Mouse (Mus musculus) gastrocnemius, postnatal 4 days (tissue): ENCODE data around the gene Sh3bp4. TPM values are rescaled to one million over a fixed set of nuclear protein-coding genes. Genes with fewer than 3 reads are reported as not detected.

Source experiments
- DNase-seq, 2 experiments: peaks; one replicate each; pipeline ENCODE4 v3.0.0; 2021 to 2022; ENCODE audit warnings: low spot score in 2 of 2, mixed read lengths in 2 of 2
- total RNA-seq, 2 experiments: library from RNA; stranded (reverse); gene quantifications; 2 replicates each; pipeline ENCODE4 v1.2.3; 2021

Gene Sh3bp4
- total RNA-seq, 2 experiments from 2014 or later: 16.8 to 17.1 TPM

DNA sequence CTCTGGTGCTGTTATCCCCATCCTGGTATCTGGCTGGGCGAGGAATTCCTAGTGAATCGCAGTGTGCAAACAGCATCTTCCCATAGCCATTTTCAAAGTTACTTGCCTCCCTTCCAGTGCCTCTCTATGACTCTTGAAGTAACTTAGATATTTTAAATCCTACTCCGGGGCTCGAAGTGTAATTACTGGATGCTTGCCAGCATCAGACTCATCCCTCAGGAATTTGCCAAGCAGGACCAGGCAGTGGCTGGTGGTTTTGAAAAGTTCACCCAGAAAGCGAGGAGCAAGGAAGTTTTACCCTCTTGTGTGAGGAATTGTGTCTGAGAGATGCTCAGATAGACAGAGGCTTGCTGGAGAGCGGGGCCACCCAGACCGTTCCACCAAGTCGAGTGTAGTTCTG, 51.3 kb downstream of the Sh3bp4 start:
- no peak for DNase-seq

DNA sequence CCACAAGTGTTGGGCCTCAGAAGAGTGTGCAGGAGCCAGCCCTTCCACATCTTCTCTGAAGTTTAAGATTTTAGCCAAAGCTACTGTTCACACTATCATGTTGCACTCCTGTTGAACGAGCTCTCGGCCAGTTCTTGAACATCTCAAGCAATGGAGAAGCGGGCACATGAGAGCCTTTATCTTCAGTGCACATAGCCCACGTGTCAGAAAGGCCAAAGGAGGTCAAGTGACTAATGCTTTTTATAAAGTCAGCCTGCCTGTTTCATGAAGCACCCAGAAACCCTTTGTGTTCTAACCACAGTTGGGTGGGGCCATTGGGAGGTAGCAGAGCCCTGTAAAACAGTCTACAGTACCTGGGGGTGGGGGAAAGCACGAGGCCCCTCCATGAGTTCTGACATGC, 52.2 kb downstream of the Sh3bp4 start:
- DNase-seq: no peak

GRCm38 (mm10) chr1:89124076-89124475, 53.9 kb downstream of the Sh3bp4 start:
- DNase-seq: no peak

GRCm38 (mm10) chr1:89127163-89127562, 56.9 kb downstream of the Sh3bp4 start:
- no peak for DNase-seq

- DNase-seq: no peak
Observed at GRCm38 (mm10) chr1:89130429-89130828, 60.2 kb downstream of the Sh3bp4 start.

GRCm38 (mm10) chr1:89131018-89131540, 60.9 kb downstream of the Sh3bp4 start:
- no peak for DNase-seq

- no peak for DNase-seq
Observed at GRCm38 (mm10) chr1:89131707-89132106, 61.5 kb downstream of the Sh3bp4 start.

GRCm38 (mm10) chr1:89133266-89133665, 63.1 kb downstream of the Sh3bp4 start:
- DNase-seq: no peak

GRCm38 (mm10) chr1:89133717-89134116, 63.5 kb downstream of the Sh3bp4 start:
- DNase-seq: no peak

- DNase-seq: peak in 1 of 2 experiments; percentile 58
Observed at GRCm38 (mm10) chr1:89136089-89136811, 66.0 kb downstream of the Sh3bp4 start.

- DNase-seq: no peak
Observed at GRCm38 (mm10) chr1:89137086-89137816, 67.0 kb downstream of the Sh3bp4 start.

GRCm38 (mm10) chr1:89138316-89138715, 68.1 kb downstream of the Sh3bp4 start:
- DNase-seq: no peak

GRCm38 (mm10) chr1:89140113-89140512, 69.9 kb downstream of the Sh3bp4 start:
- DNase-seq: no peak

GRCm38 (mm10) chr1:89151071-89151470, 80.9 kb downstream of the Sh3bp4 start:
- no peak for DNase-seq

- no peak for DNase-seq
Observed at GRCm38 (mm10) chr1:89152576-89152975, 82.4 kb downstream of the Sh3bp4 start.

DNA sequence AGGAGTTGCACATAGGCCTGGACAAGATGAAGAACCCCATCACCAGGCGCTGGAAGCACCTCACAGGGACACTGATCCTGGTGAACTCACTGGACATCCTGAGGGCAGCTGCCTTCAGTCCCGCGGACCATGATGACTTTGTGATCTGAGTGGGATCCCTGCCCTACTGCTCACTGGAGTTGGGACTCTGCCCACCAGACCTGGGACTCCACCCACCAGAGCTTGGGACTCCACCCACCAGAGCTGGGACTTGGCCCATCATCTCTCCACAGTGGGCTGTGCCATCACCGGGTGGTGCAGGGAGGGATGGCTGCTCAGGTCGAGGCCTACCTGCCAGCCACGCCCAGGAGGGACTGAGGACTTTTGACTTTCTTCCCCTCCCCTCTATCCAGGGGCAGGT, 83.0 kb downstream of the Sh3bp4 start:
- DNase-seq: no peak

DNA sequence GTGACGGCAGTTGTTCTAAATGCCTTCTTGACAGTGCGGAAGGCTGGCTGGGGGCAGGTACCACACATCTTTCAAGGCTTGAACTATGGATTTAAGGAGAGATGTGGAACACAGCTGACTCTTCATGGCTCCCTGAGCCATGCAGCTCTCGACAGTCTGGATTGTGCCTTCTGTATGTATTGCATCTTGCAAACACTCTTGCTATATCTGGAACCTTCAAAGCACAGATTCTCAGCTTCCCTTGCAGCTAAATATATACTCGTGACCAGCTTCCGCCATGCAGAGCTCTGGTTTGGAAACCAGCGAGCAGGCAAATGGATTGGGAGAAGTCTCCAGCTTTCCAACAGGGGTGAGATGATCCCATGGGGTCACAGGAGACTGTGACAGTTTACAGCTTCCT, 93.3 kb downstream of the Sh3bp4 start:
- no peak for DNase-seq

GRCm38 (mm10) chr1:89164281-89164680, 94.1 kb downstream of the Sh3bp4 start:
- no peak for DNase-seq

DNA sequence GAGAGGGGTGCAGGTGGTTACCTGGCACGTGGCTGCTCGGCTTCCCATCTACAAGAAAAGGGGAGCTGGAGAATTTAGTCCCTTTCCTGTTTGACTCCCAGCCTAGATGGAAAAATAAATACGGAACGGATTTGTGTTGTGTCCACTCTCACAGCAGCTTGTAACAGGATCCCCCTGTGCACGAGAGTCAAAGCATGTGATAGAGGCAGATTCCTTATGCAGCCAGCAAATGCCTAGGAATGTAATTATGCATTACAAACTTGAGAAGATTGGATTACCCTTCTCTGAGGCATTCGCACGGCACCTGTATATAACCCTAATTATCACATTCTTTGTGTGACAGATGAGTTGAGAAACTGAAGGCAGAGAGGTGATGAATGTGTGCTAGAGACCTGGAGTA, 94.5 kb downstream of the Sh3bp4 start:
- no peak for DNase-seq

DNA sequence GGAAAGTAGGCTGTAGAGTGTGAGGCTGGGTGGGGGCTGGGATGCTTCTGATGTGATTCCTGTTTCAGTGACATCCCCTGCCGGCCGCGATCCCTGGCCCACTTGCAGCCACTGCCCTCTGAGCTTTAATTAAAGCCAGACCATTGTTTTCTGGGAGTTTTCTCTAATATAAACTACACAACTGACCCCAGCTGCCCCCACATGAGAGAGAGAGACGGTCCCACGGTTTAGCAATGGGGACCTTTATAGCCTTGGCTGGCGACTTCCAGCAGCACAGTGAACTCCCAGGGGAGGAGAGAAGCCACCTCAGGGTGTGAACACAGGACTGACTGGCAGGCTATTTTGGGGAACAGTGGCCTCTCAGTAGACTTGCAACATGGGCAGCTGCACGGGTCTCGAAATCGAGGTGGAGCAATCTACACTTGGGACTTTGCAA, 96.6 kb downstream of the Sh3bp4 start:
- DNase-seq: peak in 1 of 2 experiments; percentile 31

- DNase-seq: no peak
Observed at GRCm38 (mm10) chr1:89171275-89171767, 101.1 kb downstream of the Sh3bp4 start.

- no peak for DNase-seq
Observed at GRCm38 (mm10) chr1:89174621-89175020, 104.4 kb downstream of the Sh3bp4 start.
